Mouse (Mus musculus): Measurements from ENCODE around the gene Idi2.

DNA sequence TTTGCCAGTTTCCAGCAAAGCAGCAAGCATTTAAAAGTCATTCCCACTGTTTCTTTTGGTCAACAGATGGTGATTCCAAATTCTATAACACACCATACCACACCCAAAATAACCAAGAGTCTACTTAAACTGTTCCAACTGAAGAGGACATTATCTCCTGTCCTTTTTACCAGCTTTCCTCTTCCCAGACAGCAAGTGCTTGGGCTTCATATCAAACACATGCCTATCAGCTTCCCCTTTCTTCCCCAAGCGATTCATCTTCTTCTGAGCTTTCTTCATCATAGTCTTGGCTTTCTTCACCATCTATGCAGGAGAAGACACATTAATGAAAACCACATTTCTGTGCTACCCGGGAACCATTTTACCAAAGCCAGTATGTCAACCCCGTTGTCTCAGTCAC, 20.3 kb downstream of the Idi2 start:
- TF ChIP-seq TAL1 (IDR thresholded peaks at IDR 0.05; ENCODE audit: low read length) = no peak
- no peak for TF ChIP-seq GATA1 (IDR thresholded peaks at IDR 0.05; ENCODE audit: low read length)

Data from erythroblast, embryonic 14.5 days (primary cell).